Mouse (Mus musculus): ENCODE data around the gene Atf5. TPM values are rescaled to one million over a fixed set of nuclear protein-coding genes. Genes with fewer than 3 reads are reported as not detected.
A peak's percentile ranks its signal among the peaks of the same experiment; 100 is the strongest.

Atf5 gene
- polyA plus RNA-seq, 2 experiments, result 3.7 to 47.9 TPM

DNA sequence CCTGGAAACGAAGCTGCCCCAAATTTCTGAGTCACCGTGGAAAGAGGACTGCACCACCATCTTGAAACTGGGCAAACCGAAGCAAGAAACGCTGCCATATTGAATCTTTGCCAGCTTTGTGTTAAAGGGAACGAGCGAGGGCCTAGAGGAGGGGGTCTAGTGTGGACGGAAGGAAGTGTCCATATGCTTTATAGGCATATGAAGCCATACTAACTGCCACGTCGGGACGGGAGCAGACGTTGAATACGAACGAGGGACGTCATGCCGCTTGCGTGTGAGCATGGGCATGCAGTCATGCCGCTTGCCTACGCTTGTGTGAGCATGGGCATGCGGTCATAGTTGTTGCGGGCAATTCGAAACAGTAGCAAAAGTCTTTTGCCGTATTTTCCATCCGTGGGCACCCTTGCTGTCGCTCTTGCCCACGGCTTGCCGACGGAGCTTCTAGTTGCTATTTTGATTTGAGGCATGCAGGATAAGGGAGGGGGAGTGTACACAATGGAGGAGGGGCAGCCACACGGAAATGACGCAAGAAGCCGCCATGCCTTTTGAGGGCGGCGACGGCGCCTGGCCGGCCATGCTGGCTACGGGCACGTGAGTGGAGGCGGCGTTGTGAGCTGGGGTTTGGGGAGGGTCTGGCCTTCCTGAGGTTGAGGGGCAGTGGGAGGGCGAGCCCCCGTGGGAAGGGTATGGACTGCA, 33.1 kb upstream of the Atf5 start:
- ATAC-seq (ENCODE audit: low FRiP score, low read depth), result peak; percentile 81
- Histone ChIP-seq H3K4me2 (replicated peaks; ENCODE audit: low read depth, low read length, severe bottlenecking) (peak overlapping the region; percentile 82), H3K27me3 (ENCODE audit: control insufficient read depth, insufficient read depth, low read length) (no peaks in the 10 kb centered on the region), H3K4me1 (ENCODE audit: control insufficient read depth, insufficient read depth, low read length) (peaks cover 19% of the 10 kb centered on the region), H3K4me3 (replicated peaks; ENCODE audit: low read length) (peak overlapping the region; percentile 87), H3K9me3 (ENCODE audit: control insufficient read depth, low read length) (no peaks in the 10 kb centered on the region), H3K27ac (replicated peaks; ENCODE audit: low read depth, low read length) (peak overlapping the region; percentile 99), H3K36me3 (ENCODE audit: control insufficient read depth, insufficient read depth, low read length) (peaks cover 41% of the 10 kb centered on the region), H3K9ac (ENCODE audit: low read depth, low read length, severe bottlenecking) (peak overlapping the region; percentile 76)
- 0% methylated on average over 41 of the region's 41 CpGs for WGBS
- 0 out of 2 replicates have a peak, but pooled peaks have one; percentile 25 for TF ChIP-seq POLR2A (IDR thresholded peaks at IDR 0.05; ENCODE audit: borderline replicate concordance, extremely low read depth, insufficient read depth, insufficient read length)
- DNase-seq (ENCODE audit: low spot score), result peak; percentile 97

DNA sequence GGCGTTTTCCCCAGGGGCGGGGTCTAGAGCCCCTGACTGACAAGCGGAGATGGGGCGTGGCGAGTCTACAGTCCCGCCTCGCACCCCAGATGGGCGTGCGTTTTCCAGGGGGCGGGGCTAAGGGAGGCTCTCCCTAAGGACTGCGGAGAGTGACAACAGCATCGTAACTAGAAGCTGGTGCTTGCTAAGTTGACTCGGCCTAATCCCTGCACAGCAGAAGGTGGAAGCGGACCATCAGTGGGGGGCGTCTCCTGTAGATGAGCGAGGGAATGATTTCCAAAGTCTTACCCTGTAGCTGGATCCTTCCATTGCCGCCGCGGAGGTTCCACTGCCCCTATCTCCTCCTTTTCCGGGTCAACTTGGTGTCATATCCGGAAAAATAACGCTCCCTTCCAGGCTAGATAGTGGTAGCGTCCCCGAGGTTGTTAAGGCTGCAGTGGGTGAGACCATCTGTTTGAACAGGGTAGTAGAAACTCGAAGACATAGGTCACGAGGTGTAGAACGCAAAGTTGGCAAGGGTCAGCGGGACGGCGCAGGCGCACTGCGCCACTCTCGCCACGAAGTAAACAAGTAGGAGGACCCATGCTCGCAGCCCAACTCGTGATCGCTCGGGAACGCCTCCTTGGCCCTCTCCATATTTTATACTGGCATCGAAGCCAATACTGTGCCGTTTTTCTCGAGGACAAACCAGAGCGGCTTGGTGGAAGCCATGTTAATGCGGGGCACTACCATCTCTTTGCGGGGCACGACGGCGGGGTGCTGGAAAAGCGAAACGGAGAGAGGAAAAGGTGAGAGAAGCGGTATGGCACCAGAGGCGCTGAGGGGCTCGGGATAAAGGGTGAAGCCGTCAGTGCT, 32.3 kb upstream of the Atf5 start, which contains the start of the genes Akt1s1 and Tbc1d17:
Akt1s1 (plus strand) TSS at position 431 of the 855 bp plus-strand sequence.
Tbc1d17 (minus strand) TSS at position 519 of the 855 bp plus-strand sequence.
- Histone ChIP-seq H3K9ac (ENCODE audit: low read depth, low read length, severe bottlenecking) (peak within 1 kb of the TSS; percentile 76), H3K36me3 (ENCODE audit: control insufficient read depth, insufficient read depth, low read length) (peaks cover 49% of the 10 kb centered on the region), H3K27ac (replicated peaks; ENCODE audit: low read depth, low read length) (peak within 1 kb of the TSS; percentile 99), H3K4me2 (replicated peaks; ENCODE audit: low read depth, low read length, severe bottlenecking) (peak within 1 kb of the TSS; percentile 82), H3K4me1 (ENCODE audit: control insufficient read depth, insufficient read depth, low read length) (peaks cover 16% of the 10 kb centered on the region), H3K27me3 (ENCODE audit: control insufficient read depth, insufficient read depth, low read length) (no peaks in the 10 kb centered on the region), H3K4me3 (replicated peaks; ENCODE audit: low read length) (peak within 1 kb of the TSS; percentile 87), H3K9me3 (ENCODE audit: control insufficient read depth, low read length) (no peaks in the 10 kb centered on the region)
- WGBS, result 2% methylated on average over 54 of the region's 54 CpGs
- no peak for TF ChIP-seq POLR2A (IDR thresholded peaks at IDR 0.05; ENCODE audit: borderline replicate concordance, extremely low read depth, insufficient read depth, insufficient read length)
- ATAC-seq (ENCODE audit: low FRiP score, low read depth) (peak; percentile 84), DNase-seq (ENCODE audit: low spot score) (peak; percentile 99)

DNA sequence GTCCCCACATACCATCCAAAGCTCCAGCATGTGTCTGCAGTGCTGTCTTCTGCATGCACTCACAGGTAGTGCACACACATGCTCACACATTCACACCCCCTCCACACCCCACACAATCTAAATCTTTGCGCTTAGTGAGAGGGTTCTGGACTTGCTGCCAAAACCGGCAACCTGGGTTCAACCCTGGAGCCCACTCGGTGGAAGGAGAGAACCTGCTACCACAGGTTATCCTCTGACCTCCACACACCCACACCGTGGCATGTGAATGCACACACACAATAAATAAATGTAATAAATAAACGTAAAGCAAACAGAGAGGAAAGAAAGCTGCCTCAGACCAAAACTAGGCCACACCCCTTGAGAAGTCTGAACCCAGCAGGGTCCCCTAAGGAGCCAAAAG, 31.3 kb upstream of the Atf5 start:
- 82% methylated on average over 5 of the region's 5 CpGs for WGBS
- DNase-seq (ENCODE audit: low spot score), result no peak
- no peak overlapping the region for H3K27ac ChIP-seq (replicated peaks; ENCODE audit: low read depth, low read length)
- H3K36me3 ChIP-seq (ENCODE audit: control insufficient read depth, insufficient read depth, low read length), result peaks cover 54% of the 10 kb centered on the region
- peaks cover 12% of the 10 kb centered on the region for H3K4me1 ChIP-seq (ENCODE audit: control insufficient read depth, insufficient read depth, low read length)
- H3K27me3 ChIP-seq (ENCODE audit: control insufficient read depth, insufficient read depth, low read length), result no peaks in the 10 kb centered on the region
- H3K9me3 ChIP-seq (ENCODE audit: control insufficient read depth, low read length), result no peaks in the 10 kb centered on the region
- H3K4me3 ChIP-seq (replicated peaks; ENCODE audit: low read length), result peak overlapping the region; percentile 87
- ATAC-seq (ENCODE audit: low FRiP score, low read depth), result no peak
- H3K4me2 ChIP-seq (replicated peaks; ENCODE audit: low read depth, low read length, severe bottlenecking), result peak overlapping the region; percentile 82
- peak overlapping the region; percentile 41 for H3K9ac ChIP-seq (ENCODE audit: low read depth, low read length, severe bottlenecking)
- no peak for TF ChIP-seq POLR2A (IDR thresholded peaks at IDR 0.05; ENCODE audit: borderline replicate concordance, extremely low read depth, insufficient read depth, insufficient read length)

DNA sequence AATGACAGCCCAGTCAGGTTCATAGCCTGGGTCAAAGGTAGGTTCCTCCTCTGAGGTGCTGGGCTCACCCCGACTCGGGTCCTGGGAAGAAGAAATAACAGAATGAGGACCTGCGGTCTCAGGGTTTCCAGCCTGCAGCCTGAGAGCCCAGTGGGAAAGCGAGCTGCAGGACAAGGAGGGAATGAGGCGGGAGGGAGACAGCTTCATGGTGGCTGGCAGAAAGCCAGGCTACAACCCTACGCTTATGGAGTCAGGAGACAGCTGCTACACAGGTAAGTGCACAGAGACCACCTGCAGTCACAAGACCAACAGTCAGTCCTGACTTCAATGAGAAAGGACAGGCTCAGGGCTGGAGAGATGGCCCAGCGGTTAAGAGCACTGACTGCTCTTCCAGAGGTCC, 30.3 kb upstream of the Atf5 start:
- peaks cover 12% of the 10 kb centered on the region for H3K4me1 ChIP-seq (ENCODE audit: control insufficient read depth, insufficient read depth, low read length)
- H3K27me3 ChIP-seq (ENCODE audit: control insufficient read depth, insufficient read depth, low read length), result no peaks in the 10 kb centered on the region
- no peak for ATAC-seq (ENCODE audit: low FRiP score, low read depth)
- no peak overlapping the region for H3K4me3 ChIP-seq (replicated peaks; ENCODE audit: low read length)
- no peak for DNase-seq (ENCODE audit: low spot score)
- WGBS, result 93% methylated on average over 7 of the region's 7 CpGs
- H3K9me3 ChIP-seq (ENCODE audit: control insufficient read depth, low read length), result no peaks in the 10 kb centered on the region
- TF ChIP-seq POLR2A (IDR thresholded peaks at IDR 0.05; ENCODE audit: borderline replicate concordance, extremely low read depth, insufficient read depth, insufficient read length), result no peak
- no peak overlapping the region for H3K4me2 ChIP-seq (replicated peaks; ENCODE audit: low read depth, low read length, severe bottlenecking)
- no peak overlapping the region for H3K27ac ChIP-seq (replicated peaks; ENCODE audit: low read depth, low read length)
- no peak overlapping the region for H3K9ac ChIP-seq (ENCODE audit: low read depth, low read length, severe bottlenecking)
- peaks cover 58% of the 10 kb centered on the region for H3K36me3 ChIP-seq (ENCODE audit: control insufficient read depth, insufficient read depth, low read length)

DNA sequence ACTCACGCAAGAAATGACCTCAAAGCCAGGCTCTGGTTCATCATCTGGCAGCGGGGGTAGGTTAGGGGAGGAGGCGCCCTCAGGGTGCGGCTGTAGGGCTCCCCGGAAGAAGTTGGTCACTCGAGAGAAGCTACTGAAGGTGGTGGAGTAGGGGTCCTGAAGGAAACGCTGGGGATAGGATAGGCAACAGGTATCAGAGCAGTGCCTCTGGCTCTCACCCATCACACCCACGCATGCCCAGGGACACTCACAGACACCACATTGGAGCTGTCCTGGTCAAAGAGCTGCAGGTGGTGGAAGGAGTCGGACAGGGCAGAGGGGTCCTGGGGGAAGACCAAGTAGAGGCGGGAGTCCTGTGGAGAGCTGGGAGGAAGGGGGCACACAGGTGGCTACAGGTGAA, 28.5 kb upstream of the Atf5 start:
- 88% methylated on average over 10 of the region's 10 CpGs for WGBS
- no peak overlapping the region for H3K4me3 ChIP-seq (replicated peaks; ENCODE audit: low read length)
- peaks cover 69% of the 10 kb centered on the region for H3K36me3 ChIP-seq (ENCODE audit: control insufficient read depth, insufficient read depth, low read length)
- no peak for TF ChIP-seq POLR2A (IDR thresholded peaks at IDR 0.05; ENCODE audit: borderline replicate concordance, extremely low read depth, insufficient read depth, insufficient read length)
- no peaks in the 10 kb centered on the region for H3K9me3 ChIP-seq (ENCODE audit: control insufficient read depth, low read length)
- no peak overlapping the region for H3K9ac ChIP-seq (ENCODE audit: low read depth, low read length, severe bottlenecking)
- peaks cover 13% of the 10 kb centered on the region; the same call in 1 of the 2 replicates for H3K27me3 ChIP-seq (ENCODE audit: control insufficient read depth, insufficient read depth, low read length)
- H3K4me1 ChIP-seq (ENCODE audit: control insufficient read depth, insufficient read depth, low read length), result peaks cover 9% of the 10 kb centered on the region
- no peak overlapping the region for H3K4me2 ChIP-seq (replicated peaks; ENCODE audit: low read depth, low read length, severe bottlenecking)
- no peak for DNase-seq (ENCODE audit: low spot score)
- no peak overlapping the region for H3K27ac ChIP-seq (replicated peaks; ENCODE audit: low read depth, low read length)
- ATAC-seq (ENCODE audit: low FRiP score, low read depth), result no peak

Measured in limb, embryonic 14.5 days (tissue).